Mouse (Mus musculus): ENCODE results near the gene Atp8b2. TPM values are rescaled to one million over a fixed set of nuclear protein-coding genes. Genes with fewer than 3 reads are reported as not detected.

Atp8b2 gene
- total RNA-seq, 2 experiments from 2014 or later, result 77.3 to 93.0 TPM

DNA sequence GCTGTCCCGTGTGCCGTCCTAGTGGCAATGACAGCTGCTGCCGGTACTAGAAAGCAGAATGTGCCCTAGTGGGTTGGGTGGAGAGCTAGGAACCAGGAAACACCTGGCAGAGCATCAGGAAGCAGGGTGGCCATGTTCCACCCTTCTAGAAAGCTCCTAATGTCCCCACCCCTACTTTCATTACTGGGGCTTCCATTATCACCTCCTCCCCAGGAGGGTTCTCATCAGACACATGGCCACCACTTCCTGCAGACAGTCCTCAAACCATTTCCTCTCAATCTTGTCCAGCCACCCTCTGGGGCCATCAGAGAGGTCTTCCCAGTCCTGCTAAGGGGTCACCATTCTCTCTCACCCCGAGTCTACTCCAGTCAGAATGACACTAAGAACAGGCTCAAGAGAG, 1.9 kb downstream of the Atp8b2 start:
- DNase-seq (ENCODE audit: low spot score in 2 of 2), result no peak

DNA sequence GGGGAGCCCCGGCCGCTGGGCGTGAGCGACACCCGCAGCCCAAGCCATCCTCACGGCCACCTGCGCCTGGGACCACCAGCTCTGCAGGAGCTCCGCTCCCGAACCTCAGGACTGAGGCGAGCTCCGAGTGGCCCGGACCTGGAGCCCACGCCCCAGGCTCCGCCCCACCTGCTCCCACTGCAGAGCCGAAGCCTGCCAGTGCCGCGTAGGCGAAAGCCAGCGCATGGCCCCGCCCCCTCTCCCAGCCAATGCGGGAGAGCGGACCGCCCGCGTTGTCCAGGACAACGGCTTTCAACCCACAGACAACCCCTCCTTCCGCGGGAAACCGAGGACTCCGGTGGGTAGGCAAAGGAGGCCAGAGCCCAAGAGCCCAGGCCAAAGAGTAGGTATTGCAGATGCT, 2.8 kb downstream of the Atp8b2 start:
- peak; percentile 91 to 96 for DNase-seq (ENCODE audit: low spot score in 2 of 2)

DNA sequence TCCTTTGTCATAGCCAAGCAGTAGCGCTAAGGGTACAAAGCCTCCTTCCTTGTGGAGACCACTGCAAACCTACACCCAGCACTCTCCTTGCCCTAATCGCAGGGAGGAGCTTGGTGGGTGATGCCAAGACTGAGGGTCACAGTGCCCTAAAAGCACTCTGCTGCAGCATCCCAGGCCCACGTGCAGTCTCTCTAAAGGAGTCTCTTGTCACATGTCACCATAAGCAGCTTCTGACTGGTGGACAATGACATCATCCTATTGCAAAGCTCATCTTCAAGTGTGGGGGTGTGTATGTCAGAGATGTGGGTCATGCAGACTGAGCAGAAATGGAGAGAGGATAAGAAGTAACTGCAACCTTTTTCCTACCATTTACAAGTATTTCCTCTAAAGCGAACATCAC, 3.9 kb downstream of the Atp8b2 start:
- DNase-seq (ENCODE audit: low spot score in 2 of 2), result peak; percentile 48 to 67

DNA sequence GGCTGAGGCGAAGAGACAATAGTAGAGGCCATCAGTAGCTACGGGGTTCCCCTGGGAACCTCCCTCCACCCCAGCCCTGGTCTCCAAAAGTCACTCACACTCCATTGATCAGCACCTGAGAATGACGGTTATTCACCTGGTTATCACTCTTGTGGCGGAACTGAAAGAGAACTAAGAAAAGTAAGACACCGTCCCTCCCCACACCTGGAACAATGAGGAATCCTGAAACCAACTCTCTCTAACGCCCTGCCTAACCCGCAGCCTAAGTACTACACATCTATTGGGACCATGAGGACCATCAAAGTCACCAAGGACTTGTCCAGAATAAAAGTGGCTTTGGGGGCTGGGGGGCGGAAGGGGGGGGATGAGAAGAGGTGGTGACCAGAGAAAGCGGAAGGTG, 5.4 kb downstream of the Atp8b2 start:
- no peak for DNase-seq (ENCODE audit: low spot score in 2 of 2)

DNA sequence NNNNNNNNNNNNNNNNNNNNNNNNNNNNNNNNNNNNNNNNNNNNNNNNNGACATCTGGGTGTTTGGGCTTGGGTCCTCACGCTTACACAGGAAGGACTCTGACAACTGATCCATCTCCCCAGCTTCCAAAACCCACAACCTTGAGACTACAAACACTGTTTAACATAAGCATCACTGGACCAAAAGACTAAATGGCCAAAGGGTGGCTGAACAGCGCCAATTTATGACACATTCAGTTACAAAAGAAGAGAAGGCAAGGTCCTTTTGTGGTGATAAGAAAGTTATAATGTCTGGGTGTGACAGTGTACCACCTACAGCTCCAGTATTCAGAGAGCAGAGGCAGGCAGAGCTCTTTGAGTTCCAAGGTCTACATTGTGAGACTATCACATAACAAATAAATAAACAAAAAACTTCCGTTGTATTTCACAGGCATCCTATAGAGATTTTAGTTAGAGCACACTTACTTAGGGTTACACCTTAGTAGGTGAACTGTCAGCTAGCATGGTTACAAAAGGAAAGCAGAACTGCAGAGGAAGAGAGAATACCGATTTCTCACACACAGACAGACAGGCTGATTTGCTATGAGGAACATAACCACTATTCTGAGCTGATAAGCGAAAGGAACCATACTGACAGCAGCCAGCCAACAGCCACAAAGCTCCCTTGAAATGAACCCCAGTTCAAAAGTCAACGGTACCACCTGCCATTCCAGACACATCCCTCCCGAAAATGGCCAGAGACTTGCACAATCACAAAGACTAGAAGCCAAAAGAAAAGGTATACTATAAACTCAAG, 6.9 kb downstream of the Atp8b2 start:
- no peak for DNase-seq (ENCODE audit: low spot score in 2 of 2)

DNA sequence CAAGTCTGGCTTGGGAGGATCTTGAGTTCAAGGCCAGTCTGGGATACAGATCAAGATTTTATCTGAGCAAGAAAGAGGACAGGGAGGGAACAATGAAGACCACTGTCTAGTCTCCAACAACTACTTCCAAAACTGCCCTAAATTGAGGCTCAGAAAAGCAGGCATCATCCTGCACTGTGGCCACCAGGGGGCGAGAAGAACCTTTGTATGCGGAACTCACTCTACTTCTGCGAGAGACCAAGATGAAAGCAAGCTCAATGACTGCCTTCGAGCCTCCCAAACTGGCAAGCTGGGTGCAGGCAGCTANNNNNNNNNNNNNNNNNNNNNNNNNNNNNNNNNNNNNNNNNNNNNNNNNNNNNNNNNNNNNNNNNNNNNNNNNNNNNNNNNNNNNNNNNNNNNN, 9.9 kb downstream of the Atp8b2 start:
- peak; percentile 65 to 87 for DNase-seq (ENCODE audit: low spot score in 2 of 2)

DNA sequence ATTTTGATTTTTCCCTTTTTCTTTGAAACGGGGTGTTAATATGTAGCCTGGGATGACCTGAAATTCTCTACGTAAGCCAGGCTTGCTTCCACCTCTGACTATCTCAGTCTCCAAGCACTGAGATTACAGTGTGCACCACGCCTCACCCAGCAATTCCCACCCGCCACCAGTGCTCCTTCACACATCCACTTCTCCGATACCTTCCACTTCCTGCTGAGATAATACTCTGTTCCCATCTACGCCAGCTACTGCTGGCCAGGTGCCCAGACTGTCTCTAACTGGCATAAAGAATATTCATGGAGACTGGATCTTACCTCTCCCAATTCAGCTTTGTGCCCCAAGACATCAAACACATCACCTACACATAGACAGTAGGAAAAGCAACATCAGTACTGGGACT, 14.7 kb downstream of the Atp8b2 start:
- no peak for DNase-seq (ENCODE audit: low spot score in 2 of 2)

DNA sequence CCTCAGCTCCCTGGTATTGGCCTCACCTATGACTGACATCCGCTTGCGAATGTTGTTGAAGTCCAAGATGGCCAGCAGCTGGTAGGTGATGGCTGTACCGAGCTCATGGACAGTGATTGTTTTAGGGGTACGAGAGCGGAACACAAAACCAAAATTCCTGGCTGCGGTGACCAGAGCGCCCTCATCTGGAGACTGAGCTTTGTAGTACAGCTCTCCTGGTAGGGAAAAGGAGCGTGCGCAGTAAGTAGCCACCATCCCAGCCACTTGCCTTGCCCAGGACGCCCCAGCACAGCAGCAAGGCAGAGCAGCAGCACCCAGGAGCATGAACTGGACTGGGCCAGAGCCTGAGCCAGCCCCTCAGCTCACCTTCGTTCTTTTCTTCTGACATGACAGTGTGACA, 15.3 kb downstream of the Atp8b2 start:
- DNase-seq (ENCODE audit: low spot score in 2 of 2), result no peak

DNA sequence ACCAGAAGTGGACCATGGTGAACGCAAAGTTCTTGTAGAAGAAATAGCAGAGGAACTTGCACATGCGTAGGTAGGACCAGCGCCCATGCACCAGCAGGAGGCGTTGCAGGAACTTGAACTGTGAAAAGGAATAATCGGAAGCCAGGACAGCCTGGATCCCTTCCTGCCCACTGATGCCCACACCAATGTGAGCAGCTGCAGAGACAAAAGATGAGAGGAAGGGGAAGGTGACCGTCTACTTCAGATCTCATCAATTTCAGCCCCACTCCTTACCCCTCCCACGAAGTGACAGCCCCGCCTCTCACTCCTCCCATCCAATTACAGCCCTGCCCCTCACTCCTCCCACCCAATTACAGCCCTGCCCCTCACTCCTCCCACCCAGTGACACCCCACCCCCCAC, 18.3 kb downstream of the Atp8b2 start:
- DNase-seq (ENCODE audit: low spot score in 2 of 2), result no peak

DNA sequence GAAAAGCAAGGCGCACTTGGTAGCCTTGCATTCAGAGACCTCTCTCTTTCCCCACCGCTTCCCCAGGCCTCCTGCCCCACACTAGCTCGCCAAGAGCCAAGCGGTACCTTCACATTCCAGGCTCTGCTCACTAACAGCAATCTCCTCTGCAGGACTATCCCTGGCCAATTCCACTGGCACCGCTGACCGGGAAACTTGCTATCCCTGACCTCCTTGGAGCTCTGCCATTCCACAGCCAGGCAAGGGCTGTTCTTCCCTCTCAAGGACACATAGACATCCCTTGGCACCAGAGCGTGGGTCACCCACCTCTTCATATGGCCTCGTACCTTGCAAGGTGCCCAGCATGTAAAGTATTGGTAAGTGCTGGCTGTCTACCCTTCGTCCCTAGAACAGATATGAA, 20.4 kb downstream of the Atp8b2 start:
- no peak for DNase-seq (ENCODE audit: low spot score in 2 of 2)

DNA sequence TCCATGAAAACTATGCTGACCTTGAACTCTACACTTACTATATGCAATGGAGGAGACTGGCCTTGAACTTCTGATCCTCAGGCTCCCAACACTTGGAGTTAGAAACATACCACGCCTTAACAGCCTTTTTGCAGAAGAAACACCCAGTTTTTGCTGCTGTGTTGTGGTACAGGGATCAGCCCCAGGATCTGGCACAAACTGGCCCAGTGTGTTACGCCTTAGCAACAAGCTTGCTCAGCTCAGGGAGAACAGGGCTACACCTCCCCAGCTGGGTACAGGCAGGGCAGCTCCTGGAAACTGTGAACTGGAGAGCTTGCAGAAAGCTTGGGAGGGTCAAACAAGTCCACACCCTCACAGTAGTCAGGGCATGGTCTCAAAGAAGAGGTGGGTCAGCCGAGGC, 26.8 kb downstream of the Atp8b2 start:
- no peak for DNase-seq (ENCODE audit: low spot score in 2 of 2)

DNA sequence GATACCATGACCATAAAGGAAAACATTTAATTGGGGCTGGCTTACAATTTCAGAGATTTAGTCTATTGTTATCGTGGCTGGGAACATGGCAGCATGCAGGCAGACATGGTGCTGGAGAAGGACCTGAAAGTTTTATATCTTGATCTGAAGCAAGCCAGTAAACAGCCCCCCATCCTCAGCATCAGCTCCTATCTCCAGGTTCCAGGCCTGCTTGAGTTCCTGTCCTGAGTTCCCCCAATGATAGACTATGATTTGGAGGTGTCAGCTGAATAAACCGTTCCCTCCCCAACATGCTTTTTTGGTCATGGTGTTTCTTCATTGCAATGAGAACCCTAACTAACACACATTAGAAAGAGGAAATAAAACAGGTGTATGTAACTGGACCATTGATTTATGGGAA, 30.4 kb downstream of the Atp8b2 start:
- DNase-seq (ENCODE audit: low spot score in 2 of 2), result no peak

DNA sequence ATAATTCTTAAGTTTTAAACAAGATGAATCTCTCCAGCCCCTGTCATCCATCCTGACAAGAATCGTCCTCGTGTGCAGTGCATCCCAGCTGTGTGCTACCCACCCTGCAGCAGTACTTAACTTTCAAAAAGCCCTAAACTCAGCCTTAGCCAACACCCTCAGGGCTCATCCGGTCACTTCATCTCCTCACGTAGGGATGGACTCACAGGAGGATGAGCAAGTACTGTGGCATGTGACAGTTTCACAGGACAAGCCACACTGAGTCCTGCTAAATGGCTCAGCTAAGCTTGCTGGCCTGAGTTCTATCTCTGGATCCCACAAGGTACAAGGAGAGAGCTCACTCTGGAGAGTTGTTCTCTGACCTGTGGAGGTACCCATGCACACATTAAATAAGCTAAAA, 34.4 kb downstream of the Atp8b2 start:
- no peak for DNase-seq (ENCODE audit: low spot score in 2 of 2)

DNA sequence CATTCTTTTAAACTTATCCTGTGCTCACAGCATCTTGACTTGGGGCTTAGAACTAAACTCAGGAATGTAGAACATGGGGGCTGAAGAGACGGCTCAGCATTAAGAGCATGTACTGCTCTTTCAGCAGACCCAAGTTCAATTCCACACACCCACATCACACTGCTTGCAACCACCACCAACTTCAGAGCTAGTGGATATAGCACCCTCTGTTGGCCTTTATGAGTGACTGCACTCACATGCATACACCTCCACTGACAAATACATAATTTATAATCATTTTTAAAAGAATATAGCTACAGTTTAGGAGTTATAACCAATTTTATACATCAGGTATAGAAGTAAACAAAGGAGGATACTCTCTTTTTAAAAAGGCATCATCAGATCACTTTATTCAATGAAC, 36.9 kb downstream of the Atp8b2 start:
- DNase-seq (ENCODE audit: low spot score in 2 of 2), result no peak

DNA sequence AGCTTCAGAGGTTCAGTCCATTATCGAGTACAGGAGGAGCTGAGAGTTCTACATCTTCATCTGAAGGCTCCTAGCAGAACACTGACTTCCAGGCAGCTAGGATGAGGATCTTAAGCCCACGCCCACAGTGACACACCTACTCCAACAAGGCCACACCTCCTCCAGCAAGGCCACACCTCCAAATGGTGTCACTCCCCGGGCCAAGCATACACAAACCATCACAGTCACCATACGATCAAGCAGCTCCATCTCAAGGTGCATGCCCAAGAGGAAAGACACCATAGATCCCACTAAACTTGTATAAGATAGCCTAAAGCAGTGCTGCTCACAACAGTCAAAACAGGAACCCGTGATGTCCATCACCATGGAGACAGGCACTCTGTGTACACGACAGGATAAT, 42.6 kb downstream of the Atp8b2 start:
- DNase-seq (ENCODE audit: low spot score in 2 of 2), result no peak

DNA sequence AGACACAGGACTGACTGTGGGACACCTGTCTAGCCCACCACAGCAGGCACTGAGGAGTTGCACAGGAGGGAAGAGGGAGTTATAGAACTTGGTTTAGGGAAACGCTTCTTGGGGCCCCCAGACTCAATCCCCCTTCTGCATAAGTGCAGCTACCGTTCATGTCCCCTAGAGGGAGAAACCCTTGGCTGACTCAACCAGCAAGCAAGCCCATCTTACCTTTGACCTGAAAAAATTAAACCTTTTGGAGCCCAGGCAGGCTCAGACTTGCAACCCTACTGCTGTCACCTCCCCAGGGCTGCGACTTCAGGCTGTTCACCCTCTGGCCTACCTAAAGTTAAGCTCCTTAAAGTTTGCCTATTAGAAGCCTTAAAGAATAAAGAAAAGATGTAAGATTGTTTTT, 45.9 kb downstream of the Atp8b2 start:
- DNase-seq (ENCODE audit: low spot score in 2 of 2), result no peak

DNA sequence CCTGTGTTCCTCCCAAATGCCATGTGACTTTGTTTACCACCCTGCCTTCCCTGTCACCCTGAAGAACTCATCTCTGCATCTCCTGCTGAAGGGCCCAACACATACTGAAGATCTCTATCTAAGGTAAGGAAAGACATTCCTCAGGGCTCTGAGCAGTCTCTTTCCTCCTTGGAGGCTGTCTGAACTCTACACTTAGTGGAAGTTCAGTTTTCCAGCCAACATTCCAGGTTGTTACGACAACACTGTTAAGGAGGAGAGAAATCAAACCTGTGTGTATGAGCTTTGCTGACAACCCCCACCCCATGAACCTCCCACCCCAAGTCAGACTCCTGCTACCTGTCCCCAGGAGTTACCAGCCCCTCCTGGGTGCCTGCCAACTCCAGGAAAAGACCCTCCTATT, 46.7 kb downstream of the Atp8b2 start:
- DNase-seq (ENCODE audit: low spot score in 2 of 2), result no peak

DNA sequence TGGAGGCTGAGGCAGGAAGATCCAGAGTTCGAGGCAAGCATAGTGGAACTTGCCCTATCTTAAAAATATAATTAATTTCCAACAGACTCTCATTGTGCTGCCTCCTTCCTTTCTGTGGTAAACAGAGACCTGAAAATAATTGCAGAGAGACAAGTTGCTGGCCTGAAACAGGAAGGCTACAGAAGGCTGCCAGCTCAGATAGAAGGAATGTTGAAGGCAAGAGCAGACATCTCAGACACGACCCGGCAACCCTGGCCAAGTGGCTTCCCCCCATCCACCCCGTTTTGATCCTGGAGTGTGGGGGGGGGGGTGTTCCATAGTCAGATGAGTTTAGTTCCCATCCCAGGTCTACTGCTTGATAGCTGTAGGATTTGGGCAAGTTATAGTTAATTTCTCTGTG, 48.6 kb downstream of the Atp8b2 start:
- DNase-seq (ENCODE audit: low spot score in 2 of 2), result no peak

DNA sequence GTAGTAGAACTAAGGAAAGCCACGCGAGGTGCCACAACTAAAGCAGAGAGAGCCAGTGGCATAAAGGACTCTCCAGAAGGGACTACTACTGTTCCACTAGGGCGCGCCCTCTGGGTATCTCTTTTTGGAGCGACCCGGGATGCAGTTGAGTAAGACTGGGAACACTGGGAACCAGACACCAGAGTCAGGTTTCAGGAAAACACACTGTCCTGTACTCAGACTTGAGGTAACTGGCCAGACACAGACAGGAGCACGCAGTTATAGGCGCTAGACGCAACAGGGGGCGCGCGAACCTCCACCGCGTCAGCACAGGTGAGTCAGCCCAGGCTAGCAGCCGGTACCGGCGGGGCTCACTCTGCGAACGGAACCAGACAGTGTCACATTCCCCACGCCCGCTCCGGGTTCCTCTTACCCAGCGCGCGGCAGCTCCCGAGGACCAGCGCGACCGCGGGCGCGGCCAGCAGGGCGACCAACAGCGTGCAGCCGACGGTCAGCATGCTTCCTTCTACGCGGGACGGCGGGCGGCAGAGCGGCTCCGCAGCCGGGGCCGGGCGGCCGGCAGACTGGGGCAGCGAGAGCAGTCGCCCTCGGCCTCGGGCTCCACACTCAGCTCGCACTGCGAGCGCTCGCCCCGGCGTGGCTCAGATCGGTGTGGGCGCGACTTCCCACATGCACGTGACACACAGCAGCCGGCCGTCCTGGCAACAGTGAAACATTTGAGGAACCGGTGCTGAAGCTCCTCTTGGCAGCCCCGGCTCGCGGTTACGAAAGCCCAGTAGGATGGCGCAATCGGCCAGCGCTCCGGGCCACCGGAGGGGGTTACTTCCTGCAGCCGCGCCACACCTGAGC, 50.5 kb downstream of the Atp8b2 start, which contains the start of gene Il6ra:
Gene Il6ra (minus strand): TSS at position 654 of the 849 bp plus-strand sequence.
- DNase-seq (ENCODE audit: low spot score in 2 of 2), result peak; percentile 73 to 82

DNA sequence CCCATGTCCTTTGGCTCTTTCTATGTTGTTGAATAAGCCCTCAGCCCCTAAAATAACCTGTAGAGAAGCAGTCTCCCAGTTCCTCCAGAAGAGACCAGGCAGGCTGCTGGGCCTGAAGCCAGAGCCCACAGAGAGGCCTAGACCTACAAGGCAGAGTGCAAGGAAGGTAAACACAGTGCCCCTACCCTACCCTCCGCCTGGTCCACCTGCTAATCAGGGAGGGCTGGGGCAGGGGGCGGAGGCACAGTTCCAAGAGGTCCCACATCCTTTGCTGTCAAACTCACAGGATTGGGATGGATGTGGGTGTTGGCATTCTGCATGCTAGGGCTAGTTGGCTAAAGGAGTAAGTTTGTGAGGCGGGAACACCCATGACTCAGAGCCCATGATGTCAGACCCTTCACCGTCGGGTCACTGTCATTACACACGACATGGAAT, 51.2 kb downstream of the Atp8b2 start:
- DNase-seq (ENCODE audit: low spot score in 2 of 2), result no peak

DNA sequence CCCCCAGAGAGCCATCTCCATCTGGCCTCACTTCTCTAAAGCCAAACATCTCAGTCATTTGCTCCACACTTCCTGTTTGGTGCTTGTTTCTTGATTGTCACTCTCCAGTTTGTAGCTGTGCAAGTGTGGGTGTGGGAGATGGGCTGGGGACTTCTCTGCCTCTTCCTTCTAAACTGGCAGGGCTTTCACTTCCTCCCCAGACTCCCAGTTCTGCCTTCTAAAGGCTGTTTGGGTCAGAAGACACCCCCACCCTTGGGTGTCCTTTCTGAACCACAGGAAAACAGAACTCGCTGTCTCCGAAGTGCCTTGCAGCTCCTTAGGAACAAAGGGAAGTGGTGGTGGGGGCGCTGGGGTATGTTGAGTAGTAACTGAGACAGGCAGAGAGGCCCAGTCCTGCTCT, 52.1 kb downstream of the Atp8b2 start:
- DNase-seq (ENCODE audit: low spot score in 2 of 2), result peak in 1 of 2 experiments; percentile 31
